Mouse (Mus musculus): ENCODE measurements around the gene Rft1. TPM values are rescaled to one million over a fixed set of nuclear protein-coding genes. Genes with fewer than 3 reads are reported as not detected.
A peak's percentile ranks its signal among the peaks of the same experiment; 100 is the strongest.

Rft1 gene
- total RNA-seq, 1 experiment from 2014 or later, result 13.0 TPM

DNA sequence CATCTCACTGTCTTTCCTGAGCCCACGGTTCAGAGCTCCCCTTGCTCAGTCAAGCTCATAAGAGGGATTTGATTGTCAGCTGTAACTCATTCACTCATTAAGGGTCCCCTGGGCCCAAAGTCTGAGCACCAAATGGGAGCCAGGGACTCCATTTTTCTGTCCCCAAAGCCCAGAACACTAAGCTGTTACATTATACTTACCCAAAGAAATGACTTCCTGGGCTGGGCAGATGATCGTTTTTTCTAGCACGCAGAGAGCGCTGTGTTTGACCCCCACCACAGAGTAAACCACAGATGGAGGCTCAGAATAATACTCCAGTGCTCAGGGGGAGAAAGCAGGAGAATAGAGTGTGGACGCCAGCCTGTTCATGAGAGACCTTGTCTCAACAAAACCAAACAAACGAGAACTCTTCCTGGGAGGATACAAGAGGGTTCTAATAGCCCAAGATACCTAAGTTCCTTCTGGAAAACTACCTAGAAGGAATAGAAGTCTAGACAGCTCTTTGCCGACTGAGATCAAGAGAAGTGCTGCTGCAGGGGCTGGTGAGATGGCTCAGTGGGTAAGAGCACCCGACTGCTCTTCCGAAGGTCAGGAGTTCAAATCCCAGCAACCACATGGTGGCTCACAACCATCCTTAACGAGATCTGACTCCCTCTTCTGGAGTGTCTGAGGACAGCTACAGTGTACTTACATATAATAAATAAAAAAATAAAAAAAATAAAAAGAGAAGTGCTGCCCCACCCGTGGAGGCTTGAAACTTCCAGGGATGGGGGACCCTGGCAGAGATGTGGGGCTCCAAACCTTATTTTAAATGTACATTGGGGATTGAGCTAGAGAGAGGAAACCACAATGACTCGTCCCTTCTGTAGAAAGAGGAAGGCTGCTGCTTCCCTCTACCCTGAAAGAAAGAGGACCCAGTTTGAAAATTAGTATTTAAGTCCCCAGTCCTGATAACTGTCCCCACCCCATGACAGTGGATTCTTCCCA, 27.1 kb upstream of the Rft1 start:
- ATAC-seq (ENCODE audit: extremely low read depth, insufficient number of reproducible peaks, low FRiP score, poor library complexity, severe bottlenecking), result peak; percentile 30; the same call in 1 of the 2 replicates

DNA sequence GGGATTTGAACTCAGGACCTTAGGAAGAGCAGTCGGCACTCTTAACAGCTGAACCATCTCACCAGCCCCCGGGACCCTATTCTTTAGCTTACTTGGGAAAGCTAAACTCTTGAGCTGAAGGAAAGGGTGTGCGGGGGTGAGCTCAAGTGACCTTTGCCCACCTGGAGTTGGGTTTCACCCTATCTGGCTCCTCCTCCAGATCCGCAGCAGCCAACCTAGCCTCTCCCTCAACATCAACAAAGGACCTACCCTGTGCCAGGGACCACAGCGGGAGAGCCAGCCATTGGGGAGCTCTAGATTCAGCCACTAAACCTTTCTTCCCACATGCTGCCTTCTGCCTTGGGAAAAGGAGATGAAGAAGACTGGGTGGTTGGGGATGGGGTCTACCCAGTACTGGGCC, 25.9 kb upstream of the Rft1 start:
- no peak for ATAC-seq (ENCODE audit: extremely low read depth, insufficient number of reproducible peaks, low FRiP score, poor library complexity, severe bottlenecking)

DNA sequence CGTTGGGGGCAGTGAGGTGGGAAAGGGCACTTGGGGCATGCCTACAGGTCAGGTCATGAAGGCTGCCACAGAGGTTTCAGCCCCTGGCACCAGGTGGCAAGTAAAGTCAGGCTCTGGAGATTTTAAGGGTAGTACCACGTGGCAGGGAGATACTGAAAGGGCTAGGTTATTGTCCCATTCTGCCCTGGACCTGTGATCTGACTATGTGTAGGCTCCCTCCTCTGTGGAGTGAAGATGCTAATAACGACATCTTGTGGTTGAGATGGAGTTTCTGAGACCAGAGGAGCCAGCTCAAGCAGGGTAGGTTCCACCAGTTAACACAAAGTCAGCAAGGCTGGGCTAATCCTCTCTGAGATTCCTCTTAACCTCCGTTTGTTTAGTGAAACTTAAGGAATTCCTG, 24.3 kb upstream of the Rft1 start:
- no peak for ATAC-seq (ENCODE audit: extremely low read depth, insufficient number of reproducible peaks, low FRiP score, poor library complexity, severe bottlenecking)

DNA sequence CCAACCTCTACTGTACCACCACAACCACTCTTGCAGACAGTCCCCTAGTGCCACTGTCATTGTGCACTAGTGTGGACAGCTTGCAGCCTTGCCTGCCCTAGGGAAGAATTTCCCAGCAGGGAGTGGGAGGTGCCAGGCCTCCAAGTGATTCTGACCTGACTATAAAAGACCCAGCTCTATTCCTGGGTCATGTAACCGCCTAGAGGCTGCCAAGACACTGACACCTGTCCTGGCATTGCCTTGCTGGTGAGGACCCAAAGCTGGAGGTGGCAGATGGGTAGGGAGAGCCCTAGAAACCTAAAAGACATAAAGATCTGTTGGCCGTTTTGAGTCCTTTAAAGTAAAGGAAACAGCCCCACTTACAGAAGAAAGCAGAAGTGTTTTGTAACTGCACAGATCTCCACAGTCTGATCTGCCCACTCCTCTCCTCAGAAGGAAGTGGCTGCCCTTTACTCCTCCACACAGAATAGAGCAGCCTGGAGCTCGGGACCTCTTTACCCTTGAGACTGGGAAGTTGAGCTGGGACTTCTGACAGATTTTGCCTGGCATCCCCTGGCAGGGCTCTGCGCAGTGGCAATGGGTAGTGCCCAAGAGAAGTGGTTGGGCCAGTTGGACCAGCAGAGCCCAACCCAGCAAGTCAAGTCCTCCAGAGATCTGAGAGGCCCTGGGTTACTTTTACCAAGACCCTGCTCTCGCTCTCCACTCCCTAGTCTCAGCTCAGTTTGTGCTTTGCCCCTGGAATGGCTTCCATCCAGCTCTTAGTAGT, 23.2 kb upstream of the Rft1 start:
- peak; percentile 25; the same call in 1 of the 2 replicates for ATAC-seq (ENCODE audit: extremely low read depth, insufficient number of reproducible peaks, low FRiP score, poor library complexity, severe bottlenecking)

DNA sequence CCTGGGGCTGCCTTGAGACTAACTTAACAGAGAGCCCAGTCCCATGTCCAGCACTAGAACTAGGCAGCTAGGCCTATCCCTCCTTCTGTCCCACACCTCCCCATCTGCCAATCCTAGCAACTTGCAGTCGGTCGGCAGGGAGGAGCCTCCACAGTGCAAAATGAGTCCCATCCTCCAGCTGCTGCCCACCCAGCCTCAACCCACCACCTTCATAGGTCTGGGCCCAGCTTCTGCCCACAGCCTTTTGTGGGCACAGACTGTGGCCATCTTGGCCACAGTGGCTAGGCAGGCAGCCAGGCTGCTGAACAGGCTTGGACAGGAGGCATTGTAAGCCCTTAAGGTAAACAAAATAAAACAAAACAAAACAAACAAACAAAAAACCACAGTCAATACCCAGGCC, 22.3 kb upstream of the Rft1 start:
- ATAC-seq (ENCODE audit: extremely low read depth, insufficient number of reproducible peaks, low FRiP score, poor library complexity, severe bottlenecking), result no peak

DNA sequence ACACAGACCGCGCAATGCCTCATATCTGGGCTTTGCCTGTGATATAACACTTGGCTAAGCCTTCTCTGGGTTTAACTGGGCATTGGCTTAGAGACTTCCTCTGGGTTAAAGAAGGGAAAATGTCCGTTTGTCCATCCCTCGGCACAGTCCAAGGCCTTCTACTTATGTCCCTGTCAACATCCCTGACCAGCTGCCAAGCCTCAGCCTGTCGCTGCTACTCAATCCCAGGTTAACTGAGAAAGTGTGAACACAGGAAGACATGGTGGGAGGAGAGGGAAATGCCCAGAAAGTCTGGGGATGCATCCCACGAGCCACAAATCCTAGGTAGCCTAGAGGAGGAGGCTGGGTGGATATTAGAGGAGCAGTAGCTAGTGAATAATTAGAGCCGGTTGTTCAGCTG, 20.5 kb upstream of the Rft1 start:
- ATAC-seq (ENCODE audit: extremely low read depth, insufficient number of reproducible peaks, low FRiP score, poor library complexity, severe bottlenecking), result no peak

DNA sequence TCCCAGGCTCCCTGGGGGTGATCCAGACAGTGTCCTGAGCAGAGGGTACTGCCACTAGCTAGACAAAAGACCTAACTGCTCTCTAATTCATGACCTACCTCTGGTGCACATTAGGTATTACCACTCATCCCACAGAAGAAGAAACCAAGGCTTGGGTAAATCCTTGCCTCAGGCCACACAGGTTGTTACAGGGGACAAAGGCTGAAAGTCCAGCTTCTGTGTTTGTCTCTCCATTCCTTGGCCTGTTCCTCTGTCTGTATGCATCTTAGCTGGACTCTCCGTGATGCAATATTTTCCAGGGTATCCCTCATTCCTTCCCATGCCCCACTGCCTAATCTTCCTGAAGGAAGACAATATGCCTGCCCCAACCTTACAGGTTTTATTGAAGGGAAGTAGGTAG, 19.7 kb upstream of the Rft1 start:
- ATAC-seq (ENCODE audit: extremely low read depth, insufficient number of reproducible peaks, low FRiP score, poor library complexity, severe bottlenecking), result no peak

DNA sequence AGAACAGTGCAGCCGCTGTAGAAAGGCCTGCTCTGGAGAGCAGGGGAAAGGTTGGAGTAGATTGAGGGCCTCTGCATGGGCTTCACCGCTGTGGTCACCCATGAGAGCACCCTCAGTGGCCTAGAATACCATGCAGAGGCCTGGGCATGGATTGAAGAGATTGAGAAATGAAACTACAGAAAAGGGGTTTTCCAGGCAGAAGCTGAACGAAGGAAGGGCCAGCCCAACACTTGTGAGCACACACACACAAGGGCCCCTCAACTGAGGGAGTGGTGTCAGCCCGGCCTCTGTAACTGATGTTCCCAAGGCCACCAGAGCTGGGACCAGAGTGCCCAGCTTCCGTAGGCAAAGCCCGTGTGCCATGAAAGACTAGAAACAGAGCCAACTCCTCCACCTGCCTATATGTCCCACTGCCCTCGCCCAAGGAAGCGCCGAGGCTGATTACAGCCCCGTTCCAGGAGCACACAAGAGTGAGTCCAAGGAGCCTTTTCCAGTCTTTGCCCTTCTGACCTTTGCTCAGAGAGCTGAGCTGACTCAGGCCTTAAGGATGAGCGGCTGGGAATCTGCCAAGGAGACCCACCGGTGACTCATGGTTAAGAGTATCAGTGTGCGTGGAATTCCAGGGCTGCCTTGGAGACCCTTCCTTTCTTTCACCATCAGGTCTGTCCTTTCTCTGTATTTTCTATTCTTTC, 18.8 kb upstream of the Rft1 start:
- ATAC-seq (ENCODE audit: extremely low read depth, insufficient number of reproducible peaks, low FRiP score, poor library complexity, severe bottlenecking), result peak; percentile 69

DNA sequence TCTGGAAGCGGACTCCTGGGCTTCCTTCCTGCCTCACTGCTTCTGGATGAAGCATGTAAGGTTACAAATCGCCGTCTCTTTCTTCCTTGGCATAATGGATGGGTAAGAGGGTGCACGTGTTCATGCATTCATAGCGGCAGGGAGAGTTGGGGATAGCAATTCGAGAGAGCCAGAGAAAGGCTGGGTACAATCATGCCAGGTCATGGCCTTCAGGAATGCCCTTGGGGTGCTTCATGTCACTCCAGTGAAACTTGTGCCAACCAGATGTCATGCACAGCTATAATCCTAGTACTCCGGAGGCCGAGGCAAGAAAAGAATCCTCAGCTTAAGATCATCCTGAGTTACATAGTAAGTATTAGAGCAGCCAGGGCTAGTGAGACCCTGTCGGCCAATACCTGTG, 17.7 kb upstream of the Rft1 start:
- ATAC-seq (ENCODE audit: extremely low read depth, insufficient number of reproducible peaks, low FRiP score, poor library complexity, severe bottlenecking), result no peak

DNA sequence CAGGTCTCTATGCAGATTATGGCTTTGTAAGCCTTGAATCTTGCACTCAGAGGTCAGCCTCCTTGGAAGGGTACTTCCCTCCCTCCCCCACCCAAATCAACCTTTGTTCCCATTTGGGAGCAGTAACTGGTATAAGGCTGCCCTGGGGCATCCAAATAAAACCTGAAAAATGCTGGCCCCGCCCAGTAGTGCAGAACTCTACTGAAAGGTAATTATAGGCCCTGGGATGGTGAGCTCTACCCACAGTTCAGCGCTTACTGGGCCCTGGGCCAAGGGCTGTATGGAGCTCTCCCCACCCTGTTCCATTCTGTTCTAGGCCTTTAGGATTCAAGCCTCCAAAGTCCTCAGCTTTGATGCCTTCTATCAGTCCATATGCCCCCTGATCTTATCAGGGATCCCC, 17.1 kb upstream of the Rft1 start:
- ATAC-seq (ENCODE audit: extremely low read depth, insufficient number of reproducible peaks, low FRiP score, poor library complexity, severe bottlenecking), result no peak

DNA sequence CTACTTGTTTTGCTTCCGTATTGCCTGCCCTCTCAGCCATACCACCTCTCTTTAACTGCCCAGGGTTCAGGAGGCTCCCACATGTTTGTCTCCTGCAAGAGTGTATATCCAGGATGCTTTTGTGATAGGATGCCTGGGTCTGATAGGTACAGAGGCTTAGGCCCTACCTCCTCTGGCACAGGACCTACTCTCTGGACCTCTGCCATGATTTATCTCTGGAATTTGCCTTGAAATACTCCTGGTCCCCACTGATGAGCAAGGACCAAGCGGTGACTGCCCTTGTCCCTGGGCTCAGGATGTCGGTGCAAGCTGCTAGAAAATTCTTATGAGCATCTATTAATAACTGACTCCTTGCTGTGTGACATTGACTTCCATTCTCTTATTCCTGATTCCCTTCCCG, 16.2 kb upstream of the Rft1 start:
- ATAC-seq (ENCODE audit: extremely low read depth, insufficient number of reproducible peaks, low FRiP score, poor library complexity, severe bottlenecking), result no peak

DNA sequence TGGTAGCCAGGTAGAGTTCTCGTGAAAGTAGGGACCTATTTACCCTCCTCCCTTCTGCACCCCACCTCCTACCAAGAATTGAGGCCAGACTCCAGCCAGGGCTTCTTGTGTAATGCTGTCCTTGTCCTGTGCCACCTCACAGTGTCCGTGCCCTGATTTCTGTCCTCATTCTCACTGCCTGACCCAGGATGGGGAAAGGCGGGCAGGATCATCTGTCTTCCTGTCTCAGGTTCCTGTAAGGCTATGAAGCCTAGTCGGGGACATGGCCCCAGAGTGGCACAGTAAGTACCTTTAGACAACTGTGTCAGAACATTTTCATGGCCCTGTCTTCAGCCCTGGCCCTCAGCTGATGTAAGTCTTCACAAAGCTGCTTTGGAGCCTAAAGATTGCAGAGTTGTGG, 15.5 kb upstream of the Rft1 start:
- ATAC-seq (ENCODE audit: extremely low read depth, insufficient number of reproducible peaks, low FRiP score, poor library complexity, severe bottlenecking), result no peak

DNA sequence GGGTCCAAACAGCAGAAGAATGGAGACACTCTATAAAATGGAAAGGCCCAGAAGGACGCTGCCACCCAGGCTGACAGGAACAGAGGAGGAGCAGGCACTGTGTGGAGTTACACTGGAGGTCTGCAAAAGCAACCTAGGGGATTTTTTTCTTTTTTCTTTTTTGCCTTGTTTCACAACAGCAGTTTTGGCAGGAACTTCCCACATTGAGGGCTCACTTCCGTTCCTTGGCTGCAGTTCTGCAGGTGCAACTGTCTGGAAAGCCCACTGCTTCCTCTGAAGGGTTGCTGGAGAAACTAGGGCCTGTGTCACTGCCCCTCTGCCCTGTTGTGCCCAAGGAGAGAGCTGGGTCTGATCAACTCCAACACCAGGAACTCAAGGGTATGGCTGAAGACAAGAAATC, 12.4 kb upstream of the Rft1 start:
- ATAC-seq (ENCODE audit: extremely low read depth, insufficient number of reproducible peaks, low FRiP score, poor library complexity, severe bottlenecking), result 0 out of 2 replicates have a peak, but pooled peaks have one; percentile 25

DNA sequence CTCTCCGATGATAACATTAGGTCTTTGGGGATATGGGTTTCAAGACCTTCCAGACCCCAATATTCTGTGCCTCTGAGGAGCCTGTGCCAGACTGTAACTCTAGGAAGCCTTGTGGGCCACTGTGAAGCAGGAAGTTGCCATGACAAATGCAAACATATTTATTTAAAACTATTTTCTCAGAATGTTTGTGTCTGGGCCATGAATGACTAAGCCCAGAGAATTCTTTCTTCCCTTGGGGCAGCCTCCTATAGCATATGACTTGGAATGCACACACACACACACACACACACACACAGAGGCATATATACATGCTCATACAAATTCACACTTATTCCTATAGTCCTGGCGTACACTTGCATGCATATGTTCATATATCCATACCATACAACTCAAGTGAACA, 10.1 kb upstream of the Rft1 start:
- no peak for ATAC-seq (ENCODE audit: extremely low read depth, insufficient number of reproducible peaks, low FRiP score, poor library complexity, severe bottlenecking)

DNA sequence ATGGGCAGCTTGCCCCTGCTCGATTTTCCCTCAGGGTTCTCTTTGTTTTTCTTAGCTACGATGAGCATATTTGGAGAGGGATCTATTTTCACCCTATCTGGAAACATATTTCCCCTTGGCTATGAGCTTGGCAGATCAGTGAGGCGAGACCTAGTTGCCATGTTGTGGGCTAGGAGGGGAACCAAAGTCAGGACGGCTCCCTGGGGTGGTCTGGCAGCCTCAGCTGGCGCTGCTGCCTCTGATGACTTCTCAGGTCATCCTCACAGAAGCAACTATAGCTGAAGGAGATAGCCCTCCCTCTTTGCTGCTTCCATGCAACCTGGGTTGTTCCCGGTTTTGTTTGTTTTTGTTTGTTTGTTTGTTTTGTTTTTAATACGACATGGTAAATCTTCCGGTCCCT, 9.1 kb upstream of the Rft1 start:
- no peak for ATAC-seq (ENCODE audit: extremely low read depth, insufficient number of reproducible peaks, low FRiP score, poor library complexity, severe bottlenecking)

DNA sequence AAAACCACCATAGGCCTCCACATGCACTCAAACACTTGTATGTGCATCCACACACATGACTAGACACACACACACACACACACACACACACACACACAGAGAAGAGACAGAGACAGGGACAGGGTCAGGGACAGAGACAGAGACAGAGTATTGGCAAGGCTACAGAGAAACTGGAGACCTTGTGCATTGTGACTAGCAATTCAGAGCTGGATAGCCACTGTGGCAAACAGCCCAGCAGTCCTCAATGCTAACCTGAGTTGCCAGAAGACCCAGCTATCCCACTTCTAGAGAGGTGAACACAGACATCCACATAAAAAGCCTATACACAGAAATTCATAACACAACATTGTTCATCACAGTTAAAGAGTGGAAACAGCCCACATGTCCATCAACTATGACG, 7.7 kb upstream of the Rft1 start:
- no peak for ATAC-seq (ENCODE audit: extremely low read depth, insufficient number of reproducible peaks, low FRiP score, poor library complexity, severe bottlenecking)

DNA sequence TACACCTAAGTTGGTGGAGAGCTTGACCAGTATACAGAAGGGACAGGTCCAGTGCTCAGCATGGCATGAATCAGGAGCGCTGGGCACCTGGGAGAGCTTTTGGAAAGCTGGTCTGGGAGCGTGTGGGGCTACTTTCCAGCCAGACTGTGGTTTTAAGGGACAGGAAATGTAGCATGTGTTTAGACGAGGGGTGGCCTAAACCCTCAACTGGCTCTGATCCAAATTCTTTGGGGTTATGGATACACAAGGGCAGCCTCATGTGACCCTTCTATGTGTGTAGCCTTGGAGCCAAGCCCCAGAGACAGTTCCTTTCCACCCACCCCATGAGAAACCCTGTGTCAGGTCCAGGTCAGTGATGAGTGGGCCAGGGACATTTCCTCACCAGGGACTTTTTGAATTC, 5.7 kb upstream of the Rft1 start:
- no peak for ATAC-seq (ENCODE audit: extremely low read depth, insufficient number of reproducible peaks, low FRiP score, poor library complexity, severe bottlenecking)

DNA sequence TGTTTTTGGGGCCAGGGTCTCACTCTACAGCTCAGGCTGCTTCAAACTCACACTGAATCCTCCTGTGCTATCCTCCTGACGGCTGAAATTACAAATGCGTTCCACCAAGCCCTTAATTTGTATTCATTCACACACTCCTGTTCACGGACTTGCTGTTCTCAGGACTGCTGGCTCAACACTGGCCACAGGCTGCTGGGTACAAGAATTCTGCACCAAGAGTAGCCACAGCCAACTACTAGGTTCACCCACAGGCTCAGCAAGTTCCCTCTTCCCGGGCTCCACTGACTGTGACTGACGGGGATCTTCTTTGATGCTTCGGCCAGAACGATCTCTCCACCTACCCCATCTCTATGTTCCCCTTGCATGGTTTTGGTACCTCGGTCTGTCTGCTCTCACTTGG, 4.4 kb upstream of the Rft1 start:
- no peak for ATAC-seq (ENCODE audit: extremely low read depth, insufficient number of reproducible peaks, low FRiP score, poor library complexity, severe bottlenecking)

DNA sequence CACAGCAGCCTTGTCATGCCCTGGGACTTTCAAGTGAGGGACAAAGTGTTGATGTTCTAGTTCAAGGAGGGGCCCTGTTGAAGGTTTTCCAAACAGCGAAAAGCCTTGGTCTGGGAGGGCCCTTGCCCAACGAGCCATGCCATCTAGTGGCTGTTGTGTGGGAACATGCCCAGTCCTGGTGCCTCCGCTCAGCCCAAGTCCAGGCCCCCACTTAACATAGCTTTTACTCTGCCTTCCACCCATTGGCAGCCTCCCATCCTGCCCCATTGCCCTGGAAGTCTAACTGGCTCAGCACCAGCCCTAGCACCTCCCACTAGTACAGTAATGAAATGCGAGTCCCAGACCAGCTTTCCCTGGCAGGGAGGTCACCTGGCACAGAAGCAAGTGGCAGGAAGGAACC, 3.2 kb upstream of the Rft1 start:
- ATAC-seq (ENCODE audit: extremely low read depth, insufficient number of reproducible peaks, low FRiP score, poor library complexity, severe bottlenecking), result no peak; the same call in 1 of the 2 replicates
